Mouse (Mus musculus) E14TG2a.4 (cell line): ENCODE results near the gene Myo18b.

Experiments used
- CTCF ChIP-seq: conservative IDR thresholded peaks from 2 replicates; pipeline ENCODE4 v1.5.1; 2014; ENCODE audit warnings: low read length
- NANOG ChIP-seq: IDR thresholded peaks from 2 replicates; pipeline ENCODE4 v1.6.1; 2014; ENCODE audit warnings: borderline replicate concordance, low read length, mixed read lengths

GRCm38 (mm10) chr5:112660924-112661431 lies 235.2 kb downstream of the Myo18b start:
- TF ChIP-seq CTCF: peak; percentile 26
- TF ChIP-seq NANOG: no peak
